Mouse (Mus musculus) spleen, adult 2 months (tissue): ENCODE results near the gene Peli2.

ENCODE experiments used
- CTCF ChIP-seq: fragments of 200-500 bp; IDR thresholded peaks from 2 replicates; pipeline ENCODE4 v1.5.1; 2011; ENCODE audit warnings: mild to moderate bottlenecking, inconsistent platforms; ENCODE audit not compliant: insufficient read depth, insufficient read length, insufficient replicate concordance; ENCODE audit errors: extremely low read depth
- POLR2A ChIP-seq: fragments of 200-500 bp; IDR thresholded peaks from 2 replicates; pipeline ENCODE4 v1.6.1; 2011; ENCODE audit warnings: low read depth, low read length, inconsistent platforms

DNA sequence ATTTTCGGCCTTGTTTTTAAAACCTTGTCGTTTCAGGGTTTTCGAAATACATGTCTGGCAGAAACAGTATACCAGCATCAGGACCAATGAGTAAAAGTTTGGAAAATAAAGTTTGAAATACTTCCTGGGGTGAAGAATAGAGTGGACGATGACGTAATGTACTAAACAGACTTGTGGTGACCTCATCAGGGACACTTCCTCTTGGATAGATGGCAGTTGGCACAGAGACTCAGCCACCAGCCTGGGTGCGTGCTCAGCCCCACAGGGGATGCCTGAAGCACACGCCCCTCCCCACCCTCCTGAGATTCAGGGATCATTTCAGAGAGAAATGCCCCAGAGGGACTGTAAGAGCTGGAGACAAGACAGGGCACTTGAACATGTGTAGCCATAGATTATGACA, 76.7 kb downstream of the Peli2 start:
- TF ChIP-seq POLR2A: no peak
- TF ChIP-seq CTCF: no peak
